Mouse (Mus musculus): ENCODE data around the gene C730034F03Rik. TPM values are rescaled to one million over a fixed set of nuclear protein-coding genes. Genes with fewer than 3 reads are reported as not detected.

Gene C730034F03Rik
- polyA plus RNA-seq, 1 experiment from 2014 or later = 1.7 TPM

GRCm38 (mm10) chr15:89475611-89476474, 46.5 kb downstream of the C730034F03Rik start:
- H3K9me3 ChIP-seq (replicated peaks; ENCODE audit: low read length) = no peaks in the 10 kb centered on the region
- no peak for TF ChIP-seq CTCF (IDR thresholded peaks at IDR 0.05; ENCODE audit: low read depth)
- H3K4me2 ChIP-seq (ENCODE audit: low read length) = peak overlapping the region; percentile 73
- ATAC-seq (replicated peaks; ENCODE audit: low FRiP score, low read depth) = peak; percentile 96
- peak overlapping the region; percentile 75 for H3K27ac ChIP-seq
- peak overlapping the region; percentile 64 for H3K9ac ChIP-seq (ENCODE audit: low read depth, low read length)
- H3K36me3 ChIP-seq (ENCODE audit: insufficient read depth, low read length) = no peaks in the 10 kb centered on the region
- peak; percentile 94 for DNase-seq (ENCODE audit: low spot score)
- peak overlapping the region; percentile 49 for H3K4me3 ChIP-seq (replicated peaks; ENCODE audit: low read depth, low read length)
- H3K4me1 ChIP-seq (replicated peaks; ENCODE audit: insufficient read depth, low read length) = no peaks in the 10 kb centered on the region
- WGBS = 9% methylated on average over 44 of the region's 44 CpGs
- no peaks in the 10 kb centered on the region for H3K27me3 ChIP-seq (ENCODE audit: insufficient read depth, low read length)

GRCm38 (mm10) chr15:89476475-89476815, 47.1 kb downstream of the C730034F03Rik start:
- peak overlapping the region; percentile 49 for H3K4me3 ChIP-seq (replicated peaks; ENCODE audit: low read depth, low read length)
- no peaks in the 10 kb centered on the region for H3K27me3 ChIP-seq (ENCODE audit: insufficient read depth, low read length)
- H3K36me3 ChIP-seq (ENCODE audit: insufficient read depth, low read length) = no peaks in the 10 kb centered on the region
- WGBS = 4% methylated on average over 5 of the region's 5 CpGs
- no peak for DNase-seq (ENCODE audit: low spot score)
- peak overlapping the region; percentile 64 for H3K9ac ChIP-seq (ENCODE audit: low read depth, low read length)
- no peaks in the 10 kb centered on the region for H3K9me3 ChIP-seq (replicated peaks; ENCODE audit: low read length)
- no peak for ATAC-seq (replicated peaks; ENCODE audit: low FRiP score, low read depth)
- no peak for TF ChIP-seq CTCF (IDR thresholded peaks at IDR 0.05; ENCODE audit: low read depth)
- H3K27ac ChIP-seq = peak overlapping the region; percentile 75
- H3K4me2 ChIP-seq (ENCODE audit: low read length) = peak overlapping the region; percentile 73
- no peaks in the 10 kb centered on the region for H3K4me1 ChIP-seq (replicated peaks; ENCODE audit: insufficient read depth, low read length)

GRCm38 (mm10) chr15:89477091-89477491, 47.7 kb downstream of the C730034F03Rik start, which contains the start of gene Arsa:
Gene Arsa, minus strand, starts transcription at chr15:89477425.
- Histone ChIP-seq H3K4me1 (replicated peaks; ENCODE audit: insufficient read depth, low read length) (no peaks in the 10 kb centered on the region), H3K9ac (ENCODE audit: low read depth, low read length) (peak within 1 kb of the TSS; percentile 64), H3K9me3 (replicated peaks; ENCODE audit: low read length) (no peaks in the 10 kb centered on the region), H3K36me3 (ENCODE audit: insufficient read depth, low read length) (no peaks in the 10 kb centered on the region), H3K4me3 (replicated peaks; ENCODE audit: low read depth, low read length) (peak within 1 kb of the TSS; percentile 49), H3K27me3 (ENCODE audit: insufficient read depth, low read length) (no peaks in the 10 kb centered on the region), H3K27ac (peak within 1 kb of the TSS; percentile 75), H3K4me2 (ENCODE audit: low read length) (peak within 1 kb of the TSS; percentile 73)
- TF ChIP-seq CTCF (IDR thresholded peaks at IDR 0.05; ENCODE audit: low read depth) = no peak
- DNase-seq (ENCODE audit: low spot score) (peak; percentile 29), ATAC-seq (replicated peaks; ENCODE audit: low FRiP score, low read depth) (no peak)
- WGBS = 25% methylated on average over 9 of the region's 9 CpGs

- 52% methylated on average over 8 of the region's 8 CpGs for WGBS
- no peak for TF ChIP-seq CTCF (IDR thresholded peaks at IDR 0.05; ENCODE audit: low read depth)
- peak overlapping the region; percentile 75; the same call in 1 of the 2 replicates for H3K27ac ChIP-seq
- H3K4me1 ChIP-seq (replicated peaks; ENCODE audit: insufficient read depth, low read length) = no peaks in the 10 kb centered on the region
- H3K9ac ChIP-seq (ENCODE audit: low read depth, low read length) = no peak overlapping the region
- H3K4me3 ChIP-seq (replicated peaks; ENCODE audit: low read depth, low read length) = no peak overlapping the region
- H3K36me3 ChIP-seq (ENCODE audit: insufficient read depth, low read length) = no peaks in the 10 kb centered on the region
- DNase-seq (ENCODE audit: low spot score) (no peak), ATAC-seq (replicated peaks; ENCODE audit: low FRiP score, low read depth) (no peak)
- 0 out of 2 replicates have a peak overlapping the region, but pooled peaks have one; percentile 7 for H3K4me2 ChIP-seq (ENCODE audit: low read length)
- no peaks in the 10 kb centered on the region for H3K9me3 ChIP-seq (replicated peaks; ENCODE audit: low read length)
- H3K27me3 ChIP-seq (ENCODE audit: insufficient read depth, low read length) = no peaks in the 10 kb centered on the region
These were observed 48.4 kb downstream of the C730034F03Rik start for GRCm38 (mm10) chr15:89477806-89478205.

- Histone ChIP-seq H3K27ac (no peak overlapping the region), H3K9me3 (replicated peaks; ENCODE audit: low read length) (no peaks in the 10 kb centered on the region), H3K27me3 (ENCODE audit: insufficient read depth, low read length) (no peaks in the 10 kb centered on the region), H3K36me3 (ENCODE audit: insufficient read depth, low read length) (no peaks in the 10 kb centered on the region), H3K4me1 (replicated peaks; ENCODE audit: insufficient read depth, low read length) (no peaks in the 10 kb centered on the region), H3K4me3 (replicated peaks; ENCODE audit: low read depth, low read length) (no peak overlapping the region), H3K4me2 (ENCODE audit: low read length) (no peak overlapping the region), H3K9ac (ENCODE audit: low read depth, low read length) (no peak overlapping the region)
- no peak for ATAC-seq (replicated peaks; ENCODE audit: low FRiP score, low read depth)
- 81% methylated on average over 3 of the region's 3 CpGs for WGBS
- no peak for DNase-seq (ENCODE audit: low spot score)
- no peak for TF ChIP-seq CTCF (IDR thresholded peaks at IDR 0.05; ENCODE audit: low read depth)
These were observed 49.2 kb downstream of the C730034F03Rik start for GRCm38 (mm10) chr15:89478622-89479021.

Other genes starting within 250 kb of the C730034F03Rik start
- gene Plxnb2, start 248.8 kb upstream of the C730034F03Rik start, polyA plus RNA-seq (2015; fragmentation: Nextera tagmentation; extraction: Ambion mirVana) = 126 and 130 TPM in 2 replicates
- gene Dennd6b, start 233.1 kb upstream of the C730034F03Rik start, polyA plus RNA-seq (2015; fragmentation: Nextera tagmentation; extraction: Ambion mirVana) = 10.4 and 11.7 TPM in 2 replicates
- 25.9 and 26.8 TPM in 2 replicates for gene Ppp6r2, start 218.0 kb upstream of the C730034F03Rik start, polyA plus RNA-seq (2015; fragmentation: Nextera tagmentation; extraction: Ambion mirVana)
- 30.0 and 37.2 TPM in 2 replicates for gene Sbf1, start 114.3 kb upstream of the C730034F03Rik start, polyA plus RNA-seq (2015; fragmentation: Nextera tagmentation; extraction: Ambion mirVana)
- 1.5 and 2.0 TPM in 2 replicates for gene Adm2, start 106.9 kb upstream of the C730034F03Rik start, polyA plus RNA-seq (2015; fragmentation: Nextera tagmentation; extraction: Ambion mirVana)
- 119 and 185 TPM in 2 replicates for gene Miox, start 95.2 kb upstream of the C730034F03Rik start, polyA plus RNA-seq (2015; fragmentation: Nextera tagmentation; extraction: Ambion mirVana)
- 46.1 and 48.1 TPM in 2 replicates for gene Lmf2, start 73.9 kb upstream of the C730034F03Rik start, polyA plus RNA-seq (2015; fragmentation: Nextera tagmentation; extraction: Ambion mirVana)
- gene Ncaph2, start 73.9 kb upstream of the C730034F03Rik start, polyA plus RNA-seq (2015; fragmentation: Nextera tagmentation; extraction: Ambion mirVana) = 100 and 108 TPM in 2 replicates
- gene Sco2, start 55.7 kb upstream of the C730034F03Rik start, polyA plus RNA-seq (2015; fragmentation: Nextera tagmentation; extraction: Ambion mirVana) = 11.7 and 12.6 TPM in 2 replicates
- 1.7 and 2.1 TPM in 2 replicates for gene Tymp, start 52.5 kb upstream of the C730034F03Rik start, polyA plus RNA-seq (2015; fragmentation: Nextera tagmentation; extraction: Ambion mirVana)
- gene Odf3b, start 50.3 kb upstream of the C730034F03Rik start, polyA plus RNA-seq (2015; fragmentation: Nextera tagmentation; extraction: Ambion mirVana) = 0.68 and 0.87 TPM in 2 replicates
- not detected in 2 replicates for gene Klhdc7b, start 44.7 kb upstream of the C730034F03Rik start, polyA plus RNA-seq (2015; fragmentation: Nextera tagmentation; extraction: Ambion mirVana)
- not detected in 2 replicates for gene Syce3, start 19.1 kb upstream of the C730034F03Rik start, polyA plus RNA-seq (2015; fragmentation: Nextera tagmentation; extraction: Ambion mirVana)
- gene Cpt1b, start 3.7 kb upstream of the C730034F03Rik start, polyA plus RNA-seq (2015; fragmentation: Nextera tagmentation; extraction: Ambion mirVana) = 23.7 and 26.2 TPM in 2 replicates
- not detected in 2 replicates for gene Gm44502, start 107 bp downstream of the C730034F03Rik start, polyA plus RNA-seq (2015; fragmentation: Nextera tagmentation; extraction: Ambion mirVana)
- 64.5 and 65.1 TPM in 2 replicates for gene Chkb, start 319 bp downstream of the C730034F03Rik start, polyA plus RNA-seq (2015; fragmentation: Nextera tagmentation; extraction: Ambion mirVana)
- gene Mapk8ip2, start 24.3 kb downstream of the C730034F03Rik start, polyA plus RNA-seq (2015; fragmentation: Nextera tagmentation; extraction: Ambion mirVana) = 0.34 and 0.55 TPM in 2 replicates
- 13.0 and 13.9 TPM in 2 replicates for gene Arsa, start 47.8 kb downstream of the C730034F03Rik start, polyA plus RNA-seq (2015; fragmentation: Nextera tagmentation; extraction: Ambion mirVana)
- gene Shank3, start 70.0 kb downstream of the C730034F03Rik start, polyA plus RNA-seq (2015; fragmentation: Nextera tagmentation; extraction: Ambion mirVana) = 1.0 and 1.2 TPM in 2 replicates
- gene Acr, start 138.7 kb downstream of the C730034F03Rik start, polyA plus RNA-seq (2015; fragmentation: Nextera tagmentation; extraction: Ambion mirVana) = not detected in 2 replicates
- 38.0 and 39.8 TPM in 2 replicates for gene Rabl2, start 162.3 kb downstream of the C730034F03Rik start, polyA plus RNA-seq (2015; fragmentation: Nextera tagmentation; extraction: Ambion mirVana)

All from kidney, postnatal 0 days (tissue).